Mouse (Mus musculus): ENCODE results near the gene Slc17a7. TPM values are rescaled to one million over a fixed set of nuclear protein-coding genes. Genes with fewer than 3 reads are reported as not detected.

The Slc17a7 gene
- total RNA-seq, 2 experiments from 2014 or later = not detected

- no peak for ATAC-seq (replicated peaks; ENCODE audit: poor library complexity)
Observed at GRCm38 (mm10) chr7:45153586-45153985, 10.2 kb upstream of the Slc17a7 start.

DNA sequence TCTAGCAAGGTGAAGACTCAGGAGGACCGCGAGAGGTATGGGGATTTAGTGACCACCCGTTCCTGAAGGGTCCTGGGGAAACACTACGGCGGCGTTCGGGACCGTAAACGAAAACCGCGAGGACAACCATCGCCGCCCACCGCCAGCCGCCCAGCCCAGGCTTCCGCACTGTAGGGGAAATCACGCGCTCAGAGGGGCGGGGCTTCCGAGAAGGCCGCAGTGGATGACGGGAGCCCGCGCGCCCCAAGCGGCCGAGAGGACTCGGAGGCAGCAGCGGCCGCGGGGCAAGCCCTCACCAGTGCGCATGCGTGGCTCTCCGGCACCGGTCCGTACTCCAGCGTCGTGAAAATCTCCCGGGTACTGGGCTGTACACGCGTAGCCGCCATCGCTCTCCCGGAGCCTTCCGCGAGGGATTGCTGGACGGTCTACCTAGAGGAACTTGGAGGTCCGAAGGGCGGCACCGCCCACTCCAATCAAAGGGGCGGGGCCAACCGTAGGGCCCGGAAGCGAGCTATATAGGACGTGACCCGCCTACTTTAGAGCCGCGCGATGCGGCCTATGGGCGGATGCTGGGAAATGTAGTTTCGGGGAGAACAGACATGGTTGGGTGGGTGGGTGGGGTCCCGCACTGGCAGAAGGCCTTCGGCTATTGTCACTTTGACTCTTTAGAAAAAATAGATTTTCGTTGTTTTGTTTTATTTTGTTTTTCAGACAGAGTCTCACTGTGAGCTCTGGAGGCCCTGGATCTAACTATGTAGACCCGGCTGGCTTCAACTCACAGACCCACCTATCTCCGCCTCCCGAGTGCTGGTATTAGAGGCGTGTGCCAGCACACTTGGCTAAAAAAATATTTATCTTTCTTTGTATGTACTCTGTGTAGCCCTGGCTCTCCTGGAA is 9.4 kb upstream of the Slc17a7 start, which contains the start of the genes Pih1d1 and Aldh16a1:
Gene Pih1d1 (plus strand): TSS at position 208 of the 897 bp plus-strand sequence.
Gene Aldh16a1 (minus strand): TSS at position 489 of the 897 bp plus-strand sequence.
- ATAC-seq (replicated peaks; ENCODE audit: poor library complexity) = peak; percentile 90

- peak; percentile 65 for ATAC-seq (replicated peaks; ENCODE audit: poor library complexity)
Observed at GRCm38 (mm10) chr7:45154993-45155514, 8.7 kb upstream of the Slc17a7 start.

DNA sequence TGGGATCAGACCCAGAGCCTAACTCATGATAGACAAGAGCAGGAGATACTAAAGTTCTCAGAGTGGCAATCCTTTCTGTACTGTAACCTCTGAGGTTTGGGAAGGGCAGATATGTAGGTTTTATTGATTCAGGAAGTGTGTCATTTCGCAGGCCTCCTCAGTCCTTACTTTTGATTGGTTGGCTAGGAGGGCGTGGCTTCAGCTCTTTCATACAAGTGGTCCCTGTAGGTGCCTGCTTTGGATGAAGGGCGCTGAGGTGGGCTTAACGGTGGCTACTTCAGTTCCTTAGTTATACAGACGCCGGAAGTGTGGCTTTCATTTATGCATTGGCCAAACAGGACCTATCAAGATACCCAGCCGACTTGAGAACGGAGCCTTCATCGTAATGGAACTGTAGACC is 8.2 kb upstream of the Slc17a7 start:
- no peak for ATAC-seq (replicated peaks; ENCODE audit: poor library complexity)

GRCm38 (mm10) chr7:45156206-45156605 is 7.5 kb upstream of the Slc17a7 start:
- no peak for ATAC-seq (replicated peaks; ENCODE audit: poor library complexity)

DNA sequence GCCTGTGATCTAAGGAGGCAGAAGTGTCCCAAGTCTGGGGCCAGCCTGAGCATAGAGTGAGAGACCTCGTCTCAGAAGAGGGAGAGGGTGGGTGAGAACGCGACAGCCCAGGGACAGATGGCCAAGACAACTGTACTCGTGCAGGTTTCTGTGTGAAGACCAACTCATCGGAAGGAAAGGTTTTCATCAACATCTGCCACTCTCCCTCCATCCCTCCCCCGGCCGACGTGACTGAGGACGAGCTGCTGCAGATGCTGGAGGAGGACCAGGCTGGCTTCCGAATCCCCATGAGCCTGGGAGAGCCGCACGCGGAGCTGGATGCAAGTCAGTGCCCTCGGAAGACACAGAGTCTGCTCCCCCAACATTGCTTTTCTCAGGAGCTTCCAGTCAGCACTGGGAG is 6.3 kb upstream of the Slc17a7 start:
- ATAC-seq (replicated peaks; ENCODE audit: poor library complexity) = no peak

DNA sequence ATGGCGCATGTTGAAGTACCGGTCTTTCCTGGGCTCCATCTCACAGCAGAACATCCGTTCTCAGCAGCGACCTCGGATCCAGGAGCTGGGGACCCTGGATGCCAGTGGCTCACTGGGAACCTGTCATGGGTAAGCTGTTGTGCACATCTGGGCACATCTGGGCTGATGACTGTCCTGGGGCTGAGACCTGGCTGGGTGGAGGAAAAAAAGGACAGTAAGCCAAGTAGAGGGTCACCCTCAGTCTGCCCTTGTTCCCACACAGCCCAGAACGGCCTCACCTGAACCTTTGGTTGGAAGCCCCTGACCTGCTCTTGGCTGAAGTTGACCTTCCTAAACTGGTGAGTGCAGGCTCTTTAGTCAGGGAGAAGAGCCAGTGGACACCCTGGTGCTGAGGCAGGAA is 4.8 kb upstream of the Slc17a7 start:
- no peak for ATAC-seq (replicated peaks; ENCODE audit: poor library complexity)

- ATAC-seq (replicated peaks; ENCODE audit: poor library complexity) = no peak
Observed at GRCm38 (mm10) chr7:45160316-45160800, 3.4 kb upstream of the Slc17a7 start.

DNA sequence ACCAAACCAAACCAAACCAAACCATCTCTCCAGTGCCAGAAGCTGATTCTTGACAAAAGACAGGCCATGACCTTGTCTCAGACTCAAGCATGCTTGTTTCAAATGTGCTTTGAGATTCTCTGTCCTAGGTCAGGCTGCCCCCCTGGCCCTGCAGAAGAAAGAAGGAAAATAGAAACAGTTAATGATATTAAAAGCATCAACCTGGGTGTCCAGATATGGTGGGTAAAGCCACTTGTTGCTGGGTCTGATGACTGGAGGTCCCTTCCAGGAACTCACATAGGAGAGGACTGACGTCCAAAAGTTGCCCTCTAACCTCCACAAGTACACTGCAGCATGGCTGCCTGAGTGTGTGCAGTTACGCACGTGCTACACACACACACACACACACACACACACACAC is 2.9 kb upstream of the Slc17a7 start:
- no peak for ATAC-seq (replicated peaks; ENCODE audit: poor library complexity)

GRCm38 (mm10) chr7:45161612-45162473 is 1.9 kb upstream of the Slc17a7 start:
- peak; percentile 88 for ATAC-seq (replicated peaks; ENCODE audit: poor library complexity)

GRCm38 (mm10) chr7:45162551-45162950 is 1.2 kb upstream of the Slc17a7 start:
- no peak for ATAC-seq (replicated peaks; ENCODE audit: poor library complexity)

DNA sequence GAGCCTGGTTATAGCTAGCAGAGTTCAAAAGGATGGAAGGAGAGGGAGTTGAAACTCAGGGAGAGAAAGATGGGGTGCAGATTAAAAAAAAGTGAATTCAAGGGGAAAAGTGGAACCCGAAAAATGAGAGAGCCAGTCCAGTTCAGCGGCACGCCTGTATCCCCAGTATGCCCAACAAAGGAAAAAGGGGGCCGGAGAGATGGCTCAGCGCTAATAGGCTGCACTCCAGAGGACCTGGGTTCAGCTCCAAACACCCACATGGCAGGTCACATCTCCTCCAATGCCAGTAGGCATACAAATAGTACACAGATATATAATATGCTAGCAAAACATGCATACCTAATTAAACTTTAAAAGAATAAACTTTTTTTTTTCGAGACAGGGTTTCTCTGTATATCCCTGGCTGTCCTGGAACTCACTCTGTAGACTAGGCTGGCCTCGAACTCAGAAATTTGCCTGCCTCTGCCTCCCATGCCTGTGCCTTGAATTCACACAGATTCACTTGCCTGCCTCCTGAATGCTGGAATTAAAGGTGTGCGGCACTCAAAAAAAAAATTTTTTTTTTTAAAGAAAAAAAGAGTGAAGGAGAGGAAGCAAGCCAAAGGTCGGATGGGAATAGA is 643 bp upstream of the Slc17a7 start:
- ATAC-seq (replicated peaks; ENCODE audit: poor library complexity) = no peak

GRCm38 (mm10) chr7:45164833-45165232 is 1.1 kb downstream of the Slc17a7 start:
- no peak for ATAC-seq (replicated peaks; ENCODE audit: poor library complexity)

DNA sequence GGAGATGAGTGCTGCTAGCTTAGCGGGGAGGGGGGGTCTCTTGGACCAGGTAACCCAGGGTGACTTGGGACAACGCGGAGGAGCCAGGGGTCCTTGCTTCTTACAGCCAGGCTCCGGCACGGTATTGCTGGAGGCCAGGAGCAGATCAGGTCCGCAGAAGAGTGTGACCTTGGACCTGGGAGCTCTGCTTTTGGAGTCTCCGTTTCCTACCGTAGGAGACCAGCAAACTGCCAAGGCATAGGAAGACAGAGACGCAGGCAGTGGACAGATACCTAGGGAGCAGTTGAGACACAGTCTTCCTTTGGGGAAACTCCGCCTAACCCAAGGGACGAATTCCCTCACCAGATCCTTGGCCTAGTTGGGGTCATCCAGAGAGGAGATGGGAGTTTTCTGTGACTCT is 2.0 kb downstream of the Slc17a7 start:
- no peak for ATAC-seq (replicated peaks; ENCODE audit: poor library complexity)

DNA sequence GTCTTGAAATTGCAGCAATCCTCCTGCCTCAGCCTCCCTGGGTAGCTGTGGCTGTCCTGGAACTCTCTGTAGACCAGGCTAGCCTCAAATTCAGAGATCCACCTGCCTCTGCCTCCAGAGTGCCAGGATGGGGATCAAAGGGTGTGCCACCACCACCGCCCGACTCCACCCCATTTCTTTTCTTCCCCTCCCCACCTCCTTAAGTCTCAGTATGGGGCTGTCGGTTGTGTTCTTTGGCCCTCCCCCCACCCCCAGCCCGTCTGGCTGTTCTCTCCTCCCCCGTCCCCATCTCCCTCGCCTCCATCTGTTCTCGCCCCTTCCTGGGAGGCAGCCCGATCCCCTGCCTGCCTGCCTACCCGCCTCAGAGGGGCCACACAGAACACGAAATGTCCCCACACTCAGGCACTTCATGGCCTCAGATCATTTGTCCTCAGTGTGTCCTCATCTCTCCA is 3.2 kb downstream of the Slc17a7 start:
- no peak for ATAC-seq (replicated peaks; ENCODE audit: poor library complexity)

- ATAC-seq (replicated peaks; ENCODE audit: poor library complexity) = no peak
Observed at GRCm38 (mm10) chr7:45167761-45168445, 4.2 kb downstream of the Slc17a7 start.

DNA sequence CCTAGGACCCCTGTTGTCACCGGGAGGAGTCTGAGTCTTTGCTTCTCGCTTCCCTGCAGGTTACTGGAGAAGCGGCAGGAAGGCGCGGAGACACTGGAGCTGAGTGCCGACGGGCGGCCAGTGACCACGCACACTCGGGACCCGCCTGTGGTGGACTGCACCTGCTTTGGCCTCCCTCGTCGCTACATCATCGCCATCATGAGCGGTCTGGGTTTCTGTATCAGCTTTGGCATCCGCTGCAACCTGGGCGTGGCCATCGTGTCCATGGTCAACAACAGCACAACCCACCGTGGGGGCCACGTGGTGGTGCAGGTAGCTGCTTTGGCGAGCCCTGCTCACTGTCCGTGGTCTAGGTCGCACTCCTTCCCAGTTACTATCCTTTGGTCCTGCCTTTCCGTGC is 4.9 kb downstream of the Slc17a7 start:
- ATAC-seq (replicated peaks; ENCODE audit: poor library complexity) = no peak

- ATAC-seq (replicated peaks; ENCODE audit: poor library complexity) = peak; percentile 30; the same call in 1 of the 2 replicates
Observed at GRCm38 (mm10) chr7:45169495-45169894, 5.7 kb downstream of the Slc17a7 start.

- peak; percentile 56 for ATAC-seq (replicated peaks; ENCODE audit: poor library complexity)
Observed at GRCm38 (mm10) chr7:45172974-45173373, 9.2 kb downstream of the Slc17a7 start.

DNA sequence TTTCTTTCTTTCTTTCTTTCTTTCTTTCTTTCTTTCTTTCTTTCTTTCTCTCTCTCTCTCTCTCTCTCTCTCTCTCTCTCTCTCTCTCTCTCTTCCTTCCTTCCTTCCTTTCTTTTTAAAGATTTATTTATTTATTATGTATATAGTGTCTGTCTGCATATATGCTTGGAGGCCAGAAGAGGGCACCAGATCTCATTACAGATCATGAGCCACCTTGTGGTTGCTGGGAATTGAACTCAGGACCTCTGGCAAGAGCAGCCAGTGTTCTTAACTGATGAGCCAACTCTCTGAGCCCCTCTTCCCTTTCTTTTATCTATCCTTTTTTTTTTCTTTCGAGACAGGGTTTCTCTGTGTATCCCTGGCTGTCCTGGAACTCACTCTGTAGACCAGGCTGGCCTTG is 10.0 kb downstream of the Slc17a7 start:
- peak; percentile 50 for ATAC-seq (replicated peaks; ENCODE audit: poor library complexity)
